Mouse (Mus musculus) testis, adult 2 months (tissue): ENCODE results near the gene Gpank1.

ENCODE experiments used
- CTCF ChIP-seq: fragments of 200-500 bp; IDR thresholded peaks from 2 replicates; pipeline ENCODE4 v1.5.1; 2012; ENCODE audit warnings: low read depth, mild to moderate bottlenecking, inconsistent platforms, low read length, moderate library complexity; ENCODE audit not compliant: control insufficient read depth, insufficient read depth, insufficient replicate concordance
- POLR2A ChIP-seq: fragments of 200-500 bp; IDR thresholded peaks from 2 replicates; pipeline ENCODE4 v1.6.1; 2012; ENCODE audit warnings: low read depth, mild to moderate bottlenecking, inconsistent platforms, low read length, moderate library complexity; ENCODE audit not compliant: control insufficient read depth

GRCm38 (mm10) chr17:35088151-35088550, 33.1 kb upstream of the Gpank1 start:
- TF ChIP-seq POLR2A (no peak), CTCF (no peak)
